Mouse (Mus musculus) forebrain, embryonic 14.5 days (tissue): ENCODE data around the gene Tiam1. TPM values are rescaled to one million over a fixed set of nuclear protein-coding genes. Genes with fewer than 3 reads are reported as not detected.

Source experiments
- ATAC-seq: fragments of 200-750 bp; cut with Nextera tagmentation; 2 replicates; pipeline ENCODE4 v1.8.0; 2017; ENCODE audit warnings: mild to moderate bottlenecking, moderate library complexity
- DNase-seq: peaks from one replicate; pipeline ENCODE4 v3.0.0-alpha.2; 2015; ENCODE audit warnings: low spot score
- H3K27ac ChIP-seq: fragments of 300-500 bp; sonication (generic); 2 replicates; pipeline ENCODE4 v1.5.1; 2014; ENCODE audit warnings: low read depth, mild to moderate bottlenecking, control low read depth, low read length, moderate library complexity
- H3K27me3 ChIP-seq: fragments of 300-500 bp; sonication (generic); replicated peaks from 2 replicates; pipeline ENCODE4 v1.6.1; 2014; ENCODE audit warnings: low read length, control low read depth, mixed read lengths; ENCODE audit not compliant: control insufficient read depth, insufficient read depth
- H3K36me3 ChIP-seq: fragments of 300-500 bp; sonication (generic); 2 replicates; pipeline ENCODE4 v1.6.1; 2014; ENCODE audit warnings: low read length, control low read depth; ENCODE audit not compliant: control insufficient read depth, insufficient read depth
- H3K4me1 ChIP-seq: fragments of 300-500 bp; sonication (generic); 2 replicates; pipeline ENCODE4 v1.6.1; 2014; ENCODE audit warnings: antibody characterized with exemption, low read length, control low read depth; ENCODE audit not compliant: control insufficient read depth, insufficient read depth
- H3K4me2 ChIP-seq: fragments of 300-500 bp; sonication (generic); 2 replicates; pipeline ENCODE4 v1.6.1; 2014; ENCODE audit warnings: mild to moderate bottlenecking, control low read depth, low read length
- H3K4me3 ChIP-seq: fragments of 300-500 bp; sonication (generic); 2 replicates; pipeline ENCODE4 v1.5.1; 2014; ENCODE audit warnings: low read depth, low read length, control low read depth
- H3K9ac ChIP-seq: fragments of 300-500 bp; sonication (generic); 2 replicates; pipeline ENCODE4 v1.6.1; 2014; ENCODE audit warnings: mild to moderate bottlenecking, low read length, control low read depth, moderate library complexity
- H3K9me3 ChIP-seq: fragments of 300-500 bp; sonication (generic); replicated peaks from 2 replicates; pipeline ENCODE4 v1.6.1; 2016; ENCODE audit warnings: low read length, control low read depth, mixed read lengths; ENCODE audit not compliant: control insufficient read depth
- WGBS: fragments of 180-500 bp; shearing (Covaris S2); extraction: QIAGEN DNeasy Blood & Tissue Kit; methylation state at CpG from one replicate; pipeline ENCODE4 v1.1.7; 2014; 5-methylcytosine and 5-hydroxymethylcytosine counted together
- polyA plus RNA-seq: library from polyadenylated mRNA; unstranded; fragments of >200 nt; fragmentation: Nextera tagmentation; extraction: Ambion mirVana; gene quantifications from 2 replicates; pipeline ENCODE4 v1.2.1, GENCODE M21; 2014

Tiam1 gene
- polyA plus RNA-seq, 1 experiment from 2014 or later: 22.4 TPM

DNA sequence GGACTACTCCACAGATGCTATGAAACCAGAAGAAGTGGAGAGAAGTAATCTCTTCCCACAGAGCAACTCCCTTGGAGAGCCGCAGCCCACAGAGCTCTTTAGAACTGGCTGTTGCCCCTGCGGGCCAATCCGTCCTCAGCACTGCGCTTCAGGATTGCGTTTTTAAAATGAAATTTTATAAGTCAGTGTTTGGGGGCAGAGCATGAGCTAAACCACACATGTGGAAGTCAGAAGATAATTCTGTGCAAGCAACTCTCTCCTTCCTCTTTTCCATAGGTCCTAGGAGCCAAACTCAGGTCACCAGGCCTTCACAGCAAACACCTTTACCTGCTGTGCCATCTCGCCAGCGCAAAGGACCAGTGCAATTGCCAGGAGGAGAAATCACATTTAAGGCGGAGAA lies 98.0 kb downstream of the Tiam1 start:
- Histone ChIP-seq H3K4me1 (peaks cover 4% of the 10 kb centered on the region; the same call in 1 of the 2 replicates), H3K27ac (no peak overlapping the region), H3K36me3 (no peaks in the 10 kb centered on the region), H3K9me3 (no peaks in the 10 kb centered on the region), H3K4me3 (no peak overlapping the region), H3K27me3 (no peaks in the 10 kb centered on the region), H3K4me2 (no peak overlapping the region), H3K9ac (no peak overlapping the region)
- no peak for DNase-seq
- 95% methylated on average over 8 of the region's 8 CpGs for WGBS
- no peak for ATAC-seq

DNA sequence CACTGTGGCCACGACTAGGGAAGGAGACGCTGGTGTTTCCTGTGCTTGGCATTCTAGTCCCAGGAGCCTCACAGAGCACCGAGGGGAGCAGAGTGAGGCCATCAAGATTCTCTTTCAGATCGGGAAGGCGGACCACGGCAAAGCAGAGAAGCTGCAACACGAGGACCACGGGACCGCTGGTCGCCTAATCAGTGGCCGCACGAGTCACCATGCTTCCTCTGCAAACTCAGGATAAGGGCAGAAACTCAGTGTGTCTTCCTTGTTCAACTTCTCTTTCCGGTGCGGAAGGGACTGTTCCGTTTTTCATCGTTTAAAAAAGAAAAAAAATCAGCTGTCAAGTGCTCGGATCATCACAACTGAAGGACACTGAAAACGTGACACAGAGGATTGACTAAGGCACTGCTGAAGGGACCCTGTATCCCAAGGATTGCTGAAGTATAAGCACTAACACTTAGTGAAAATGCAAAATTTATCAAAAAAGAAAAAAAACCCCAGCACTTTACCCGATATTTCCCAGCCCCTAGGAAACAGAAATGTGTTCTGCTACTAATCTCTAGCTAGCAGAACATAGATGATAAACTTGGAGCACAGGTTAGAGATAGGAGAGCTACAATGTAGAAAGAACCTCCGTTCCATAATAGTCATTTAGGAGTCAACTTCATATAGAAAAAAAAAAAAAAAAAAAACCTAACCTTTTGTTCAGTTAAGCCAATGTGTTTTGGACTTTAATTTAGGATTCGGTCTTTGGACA lies 99.4 kb downstream of the Tiam1 start:
- Histone ChIP-seq H3K4me2 (no peak overlapping the region), H3K9me3 (no peaks in the 10 kb centered on the region), H3K36me3 (no peaks in the 10 kb centered on the region), H3K4me3 (no peak overlapping the region), H3K27ac (no peak overlapping the region), H3K4me1 (peaks cover 6% of the 10 kb centered on the region; the same call in 1 of the 2 replicates), H3K27me3 (no peaks in the 10 kb centered on the region), H3K9ac (no peak overlapping the region)
- WGBS: 92% methylated on average over 21 of the region's 21 CpGs
- ATAC-seq (no peak), DNase-seq (no peak)

DNA sequence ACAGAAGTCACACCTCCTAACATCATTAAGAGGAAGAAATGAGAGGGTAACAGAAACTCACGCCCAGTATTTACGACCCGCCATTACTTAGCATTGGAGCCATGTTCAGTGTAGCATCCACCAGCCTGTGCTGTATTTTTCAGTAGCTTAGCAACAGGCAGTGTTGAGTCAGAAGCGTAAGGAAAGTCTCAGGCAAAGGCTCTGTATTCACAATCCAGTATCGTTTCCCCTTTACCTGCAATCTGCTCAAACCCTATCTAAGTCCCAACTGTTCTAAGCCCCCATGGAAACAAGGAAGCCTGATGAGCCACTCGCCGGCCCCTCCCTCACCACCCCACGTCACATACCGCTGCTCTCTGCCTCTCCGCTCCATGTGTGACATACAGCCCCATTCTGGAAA lies 100.7 kb downstream of the Tiam1 start:
- H3K27me3 ChIP-seq: no peaks in the 10 kb centered on the region
- no peak overlapping the region for H3K4me2 ChIP-seq
- 90% methylated on average over 10 of the region's 10 CpGs for WGBS
- no peak overlapping the region for H3K27ac ChIP-seq
- H3K4me1 ChIP-seq: peaks cover 6% of the 10 kb centered on the region; the same call in 1 of the 2 replicates
- no peaks in the 10 kb centered on the region for H3K9me3 ChIP-seq
- no peak overlapping the region for H3K9ac ChIP-seq
- ATAC-seq: no peak
- DNase-seq: no peak
- H3K4me3 ChIP-seq: no peak overlapping the region
- H3K36me3 ChIP-seq: no peaks in the 10 kb centered on the region

- H3K27me3 ChIP-seq: no peaks in the 10 kb centered on the region
- no peaks in the 10 kb centered on the region for H3K36me3 ChIP-seq
- DNase-seq (no peak), ATAC-seq (no peak)
- H3K27ac ChIP-seq: no peak overlapping the region
- peaks cover 6% of the 10 kb centered on the region; the same call in 1 of the 2 replicates for H3K4me1 ChIP-seq
- no peak overlapping the region for H3K9ac ChIP-seq
- H3K4me2 ChIP-seq: no peak overlapping the region
- H3K4me3 ChIP-seq: no peak overlapping the region
- WGBS: 88% methylated on average over 10 of the region's 10 CpGs
- no peaks in the 10 kb centered on the region for H3K9me3 ChIP-seq
Observed at GRCm38 (mm10) chr16:90042386-90042785, 101.2 kb downstream of the Tiam1 start.

GRCm38 (mm10) chr16:90040771-90041364 lies 102.7 kb downstream of the Tiam1 start:
- Histone ChIP-seq H3K27ac (no peak overlapping the region), H3K9ac (no peak overlapping the region), H3K4me2 (no peak overlapping the region), H3K4me1 (peaks cover 6% of the 10 kb centered on the region; the same call in 1 of the 2 replicates), H3K4me3 (no peak overlapping the region), H3K9me3 (no peaks in the 10 kb centered on the region), H3K27me3 (no peaks in the 10 kb centered on the region), H3K36me3 (no peaks in the 10 kb centered on the region)
- 61% methylated on average over 8 of the region's 8 CpGs for WGBS
- DNase-seq (peak; percentile 83), ATAC-seq (peak; percentile 84)

GRCm38 (mm10) chr16:90035595-90036110 lies 107.9 kb downstream of the Tiam1 start:
- WGBS: 84% methylated on average over 10 of the region's 10 CpGs
- Histone ChIP-seq H3K9me3 (no peaks in the 10 kb centered on the region), H3K4me3 (no peak overlapping the region), H3K27me3 (no peaks in the 10 kb centered on the region), H3K27ac (no peak overlapping the region), H3K36me3 (no peaks in the 10 kb centered on the region), H3K4me1 (peaks cover 2% of the 10 kb centered on the region; the same call in 1 of the 2 replicates), H3K4me2 (no peak overlapping the region), H3K9ac (no peak overlapping the region)
- DNase-seq (no peak), ATAC-seq (no peak)

GRCm38 (mm10) chr16:90030355-90030754 lies 113.2 kb downstream of the Tiam1 start:
- WGBS: 94% methylated on average over 14 of the region's 14 CpGs
- DNase-seq (no peak), ATAC-seq (no peak)
- no peaks in the 10 kb centered on the region for H3K27me3 ChIP-seq
- no peaks in the 10 kb centered on the region for H3K9me3 ChIP-seq
- H3K4me1 ChIP-seq: no peaks in the 10 kb centered on the region
- H3K27ac ChIP-seq: no peak overlapping the region
- no peak overlapping the region for H3K4me2 ChIP-seq
- no peak overlapping the region for H3K9ac ChIP-seq
- H3K4me3 ChIP-seq: no peak overlapping the region
- no peaks in the 10 kb centered on the region for H3K36me3 ChIP-seq

DNA sequence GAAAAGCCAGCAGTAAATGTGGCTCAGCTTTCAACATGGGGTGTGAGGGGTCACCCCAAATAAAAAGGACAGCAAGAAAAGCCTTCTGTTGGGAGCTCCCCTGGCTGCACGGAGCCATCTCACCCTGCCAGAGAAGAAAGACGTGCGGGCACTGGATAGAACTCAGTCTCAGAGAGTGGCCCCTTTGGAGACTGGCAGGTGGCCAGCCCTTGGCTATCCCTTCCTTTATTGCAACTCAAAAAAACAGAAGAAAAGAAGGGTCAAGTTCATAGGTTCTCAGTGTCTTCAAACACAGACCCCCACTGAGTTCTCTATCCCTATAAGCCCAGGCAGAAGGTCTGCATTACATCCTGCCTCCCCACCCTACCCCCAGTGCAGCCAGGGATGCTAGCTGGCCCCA lies 115.7 kb downstream of the Tiam1 start:
- no peaks in the 10 kb centered on the region for H3K9me3 ChIP-seq
- H3K27me3 ChIP-seq: no peaks in the 10 kb centered on the region
- no peak overlapping the region for H3K4me3 ChIP-seq
- no peaks in the 10 kb centered on the region for H3K4me1 ChIP-seq
- no peak overlapping the region for H3K27ac ChIP-seq
- H3K4me2 ChIP-seq: no peak overlapping the region
- H3K36me3 ChIP-seq: 0 out of 2 replicates have a peak, but pooled peaks cover 3% of the 10 kb centered on the region
- ATAC-seq (no peak), DNase-seq (no peak)
- no peak overlapping the region for H3K9ac ChIP-seq
- 43% methylated on average over 3 of the region's 3 CpGs for WGBS
